Mouse (Mus musculus): ENCODE data around the gene Cacna2d1. TPM values are rescaled to one million over a fixed set of nuclear protein-coding genes. Genes with fewer than 3 reads are reported as not detected.

The Cacna2d1 gene
- polyA plus RNA-seq, 1 experiment = not detected

DNA sequence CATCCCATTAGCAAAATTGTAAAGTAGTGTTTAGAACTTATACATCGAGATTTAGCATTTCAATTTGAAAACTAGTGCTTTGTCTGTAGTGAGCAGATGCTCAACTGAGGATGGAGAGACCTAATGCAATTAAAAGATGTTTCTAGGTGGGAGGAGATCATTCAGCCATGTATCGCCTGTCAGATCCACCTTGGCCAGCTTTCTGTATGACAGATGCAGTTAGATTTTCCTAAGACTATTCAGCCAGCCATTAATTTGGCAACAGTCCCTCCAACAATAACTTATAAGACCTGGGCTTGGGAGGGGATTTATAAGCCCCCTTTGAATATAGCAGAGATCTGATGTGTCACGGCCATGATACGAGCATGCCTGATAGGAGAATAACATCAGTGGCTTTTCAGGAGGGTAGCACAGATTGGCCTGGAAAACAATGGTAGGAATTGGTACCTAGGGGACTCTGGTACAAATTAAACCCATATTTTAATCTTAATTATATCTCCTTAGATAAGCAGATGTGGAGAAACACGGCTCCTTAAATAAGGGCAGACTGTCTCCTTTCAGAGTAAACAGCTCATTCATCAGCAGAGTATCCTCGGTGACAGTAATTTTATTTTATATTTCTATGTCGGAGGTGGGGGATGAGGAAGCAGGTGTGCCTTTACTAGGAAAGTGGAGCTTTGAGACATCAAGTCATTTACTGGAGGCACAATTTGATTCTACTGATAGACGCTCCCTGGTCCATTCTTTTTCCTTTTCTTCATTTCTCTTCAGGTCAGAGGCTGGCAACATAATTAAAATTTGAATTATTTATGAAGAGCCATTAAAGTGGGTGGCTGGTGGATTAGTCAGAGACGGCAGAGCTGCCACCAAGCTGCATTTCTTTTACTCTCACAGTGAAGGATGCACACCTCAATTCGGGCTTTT lies 152.8 kb downstream of the Cacna2d1 start:
- no peaks in the 10 kb centered on the region for H3K4me1 ChIP-seq
- no peak overlapping the region for H3K4me3 ChIP-seq (replicated peaks)
- no peaks in the 10 kb centered on the region for H3K36me3 ChIP-seq (replicated peaks; ENCODE audit: low read length)
- H3K9me3 ChIP-seq = no peaks in the 10 kb centered on the region
- no peak for TF ChIP-seq GATA1 (IDR thresholded peaks at IDR 0.05; ENCODE audit: borderline replicate concordance, low read length)
- TF ChIP-seq FLI1 (IDR thresholded peaks at IDR 0.05; ENCODE audit: low read length) = no peak
- H3K27me3 ChIP-seq (replicated peaks) = no peaks in the 10 kb centered on the region

DNA sequence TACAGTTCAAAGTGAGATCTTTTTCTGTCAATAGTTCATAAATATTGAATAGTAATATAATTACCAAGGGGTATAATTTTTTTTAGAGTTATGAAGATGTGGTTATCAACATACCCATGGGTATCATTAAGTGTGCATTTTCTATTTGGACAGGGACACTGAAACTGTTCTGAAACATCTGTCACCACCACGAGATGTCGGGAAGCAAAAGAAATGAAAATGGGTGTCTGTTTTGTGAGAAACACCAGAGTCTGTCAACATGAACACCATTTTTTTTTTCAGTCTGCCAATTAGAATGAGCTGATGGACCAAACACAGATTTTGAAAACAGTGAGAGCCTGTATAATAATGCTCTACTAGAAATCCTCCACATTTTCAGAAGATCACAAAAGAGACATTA lies 153.5 kb downstream of the Cacna2d1 start:
- TF ChIP-seq FLI1 (IDR thresholded peaks at IDR 0.05; ENCODE audit: low read length) (no peak), GATA1 (IDR thresholded peaks at IDR 0.05; ENCODE audit: borderline replicate concordance, low read length) (no peak)
- Histone ChIP-seq H3K36me3 (replicated peaks; ENCODE audit: low read length) (no peaks in the 10 kb centered on the region), H3K9me3 (no peaks in the 10 kb centered on the region), H3K4me3 (replicated peaks) (no peak overlapping the region), H3K4me1 (no peaks in the 10 kb centered on the region), H3K27me3 (replicated peaks) (no peaks in the 10 kb centered on the region)

DNA sequence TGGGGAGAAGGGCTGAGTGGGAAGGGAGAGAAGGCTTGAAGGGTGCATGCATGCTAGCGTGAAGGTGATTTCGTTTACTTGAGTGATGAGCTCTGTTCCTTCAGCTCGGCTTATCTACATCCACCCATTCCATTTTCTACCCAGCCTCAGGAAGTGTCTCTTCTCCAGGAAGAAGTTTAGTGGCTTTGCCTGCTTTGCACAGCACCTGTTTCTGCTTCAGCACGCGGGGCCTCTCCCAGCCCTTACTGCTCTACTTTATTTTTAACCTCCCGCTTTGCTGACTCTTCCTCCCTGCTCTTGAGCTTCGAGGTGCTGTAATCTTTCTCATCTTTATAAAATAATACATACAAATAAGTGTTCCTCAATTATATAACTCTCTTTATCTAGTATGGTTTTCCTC lies 158.0 kb downstream of the Cacna2d1 start:
- no peaks in the 10 kb centered on the region for H3K36me3 ChIP-seq (replicated peaks; ENCODE audit: low read length)

DNA sequence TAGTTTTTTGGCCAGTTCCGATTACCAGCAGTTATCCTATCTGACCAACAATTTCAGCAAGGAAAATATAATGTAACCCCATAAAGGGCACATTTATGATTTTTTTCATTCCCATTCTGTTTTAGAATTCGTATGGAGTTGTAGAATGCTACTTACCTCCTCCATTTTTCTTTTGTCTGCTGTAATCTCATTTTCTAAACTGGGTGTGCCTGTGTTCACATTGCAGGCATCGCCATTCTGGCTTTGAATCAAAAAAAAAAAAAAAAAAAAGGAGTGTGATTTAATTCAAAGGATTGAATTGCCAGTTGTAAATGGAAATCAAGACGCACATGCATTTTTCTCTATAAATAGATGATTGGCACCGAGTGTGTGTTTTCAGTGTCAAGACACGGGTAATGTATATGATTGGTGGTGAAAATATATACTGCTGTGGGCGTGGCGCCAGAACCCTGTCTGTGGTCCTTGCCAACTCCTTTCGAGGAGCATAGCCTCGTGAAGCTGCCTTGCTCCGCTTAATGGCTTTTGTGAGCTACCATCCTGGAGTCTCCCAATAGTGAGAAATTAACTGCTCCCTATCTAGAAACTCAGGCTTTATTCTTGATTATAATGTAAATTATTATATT lies 158.7 kb downstream of the Cacna2d1 start:
- H3K4me1 ChIP-seq = no peaks in the 10 kb centered on the region
- H3K4me3 ChIP-seq (replicated peaks) = no peak overlapping the region
- no peaks in the 10 kb centered on the region for H3K9me3 ChIP-seq
- TF ChIP-seq FLI1 (IDR thresholded peaks at IDR 0.05; ENCODE audit: low read length) (no peak), GATA1 (IDR thresholded peaks at IDR 0.05; ENCODE audit: borderline replicate concordance, low read length) (no peak)
- no peaks in the 10 kb centered on the region for H3K36me3 ChIP-seq (replicated peaks; ENCODE audit: low read length)
- H3K27me3 ChIP-seq (replicated peaks) = no peaks in the 10 kb centered on the region

More for the DNA sequence above, 158.0 kb downstream of the Cacna2d1 start:
- Histone ChIP-seq H3K4me3 (replicated peaks) (no peak overlapping the region), H3K27me3 (replicated peaks) (no peaks in the 10 kb centered on the region), H3K9me3 (no peaks in the 10 kb centered on the region), H3K4me1 (no peaks in the 10 kb centered on the region)
- TF ChIP-seq FLI1 (IDR thresholded peaks at IDR 0.05; ENCODE audit: low read length) = no peak
- no peak for TF ChIP-seq GATA1 (IDR thresholded peaks at IDR 0.05; ENCODE audit: borderline replicate concordance, low read length)

DNA sequence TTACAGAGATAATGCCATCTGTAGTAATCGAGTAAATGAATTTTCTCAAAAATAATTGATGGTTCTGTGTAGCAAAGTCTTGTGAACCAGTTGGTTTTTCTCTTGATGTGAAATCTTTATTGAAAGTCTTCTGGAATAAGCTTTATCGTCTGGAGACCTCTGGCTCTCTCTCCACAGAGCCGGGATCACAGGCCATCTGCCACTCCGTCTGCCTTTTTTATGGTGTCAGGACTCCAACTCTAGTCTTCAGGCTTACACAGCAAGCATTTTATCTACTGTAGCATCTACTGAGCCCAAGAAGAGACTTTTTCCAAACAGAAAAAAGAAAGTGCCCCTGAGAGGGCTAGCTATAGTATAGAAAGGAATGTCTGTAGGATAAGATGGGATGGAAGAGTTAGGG lies 160.9 kb downstream of the Cacna2d1 start:
- Histone ChIP-seq H3K4me3 (replicated peaks) (no peak overlapping the region), H3K9me3 (no peaks in the 10 kb centered on the region), H3K4me1 (no peaks in the 10 kb centered on the region), H3K36me3 (replicated peaks; ENCODE audit: low read length) (no peaks in the 10 kb centered on the region), H3K27me3 (replicated peaks) (no peaks in the 10 kb centered on the region)
- TF ChIP-seq GATA1 (IDR thresholded peaks at IDR 0.05; ENCODE audit: borderline replicate concordance, low read length) = no peak
- TF ChIP-seq FLI1 (IDR thresholded peaks at IDR 0.05; ENCODE audit: low read length) = no peak

DNA sequence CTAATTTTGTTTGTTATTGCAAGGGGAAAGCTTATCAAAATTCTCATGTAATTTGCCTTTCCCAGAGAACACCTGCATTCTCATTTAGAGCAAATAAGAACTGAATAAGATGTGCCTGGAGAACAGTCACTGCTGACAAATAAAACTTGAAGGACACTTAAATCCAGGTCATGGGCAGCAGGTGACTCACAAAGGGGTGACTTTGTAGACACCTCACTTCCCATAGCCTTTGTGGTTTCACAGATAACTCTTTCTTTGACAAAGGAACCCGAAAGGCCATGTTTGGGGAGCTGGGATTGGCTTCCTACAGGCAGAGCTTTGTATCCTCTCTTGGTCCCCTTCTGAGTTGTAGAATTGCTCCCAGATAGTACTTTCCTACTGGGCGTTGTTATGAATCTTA lies 164.3 kb downstream of the Cacna2d1 start:
- Histone ChIP-seq H3K4me1 (no peaks in the 10 kb centered on the region), H3K27me3 (replicated peaks) (no peaks in the 10 kb centered on the region), H3K9me3 (no peaks in the 10 kb centered on the region), H3K36me3 (replicated peaks; ENCODE audit: low read length) (no peaks in the 10 kb centered on the region), H3K4me3 (replicated peaks) (no peak overlapping the region)
- TF ChIP-seq GATA1 (IDR thresholded peaks at IDR 0.05; ENCODE audit: borderline replicate concordance, low read length) (no peak), FLI1 (IDR thresholded peaks at IDR 0.05; ENCODE audit: low read length) (no peak)

DNA sequence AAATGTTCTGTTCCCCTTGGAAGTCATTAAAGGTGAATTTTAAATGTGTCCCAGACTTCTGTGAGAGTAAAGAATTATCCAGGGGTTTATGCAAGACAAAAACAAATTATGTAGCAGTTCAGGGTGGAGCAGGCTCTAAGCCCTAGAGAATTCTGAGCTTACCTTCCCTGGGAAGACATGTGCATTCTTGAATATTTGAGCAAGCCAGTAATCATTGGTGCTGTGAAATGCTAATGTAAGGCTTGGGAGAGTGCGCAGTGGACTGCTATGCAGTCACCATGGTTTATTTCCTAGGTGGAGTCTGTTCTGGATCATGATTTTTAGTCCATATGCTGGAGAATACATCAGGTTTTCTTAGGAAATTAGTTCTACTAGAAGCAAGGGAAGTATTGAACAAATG lies 167.3 kb downstream of the Cacna2d1 start:
- H3K4me1 ChIP-seq = no peaks in the 10 kb centered on the region
- H3K36me3 ChIP-seq (replicated peaks; ENCODE audit: low read length) = no peaks in the 10 kb centered on the region
- no peaks in the 10 kb centered on the region for H3K9me3 ChIP-seq
- H3K27me3 ChIP-seq (replicated peaks) = no peaks in the 10 kb centered on the region
- TF ChIP-seq FLI1 (IDR thresholded peaks at IDR 0.05; ENCODE audit: low read length) (no peak), GATA1 (IDR thresholded peaks at IDR 0.05; ENCODE audit: borderline replicate concordance, low read length) (no peak)
- H3K4me3 ChIP-seq (replicated peaks) = no peak overlapping the region

DNA sequence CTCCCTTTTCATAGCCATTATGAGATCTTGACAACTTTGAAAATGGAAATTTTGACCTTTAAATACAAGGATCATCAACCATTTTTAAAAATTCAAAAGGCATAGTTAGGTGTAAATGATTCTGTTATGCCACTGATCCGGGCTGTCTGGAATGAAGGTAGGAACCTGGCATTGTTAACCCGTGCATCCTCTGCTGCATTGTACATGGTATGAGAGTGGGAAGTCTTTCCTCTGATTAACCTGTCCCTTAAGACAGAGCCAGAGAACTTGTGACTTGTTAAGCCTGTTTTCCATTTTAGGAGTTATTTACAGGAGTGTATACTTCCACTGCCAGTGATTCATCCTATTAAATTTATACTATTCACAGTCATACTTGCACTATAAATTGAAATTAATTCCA lies 171.2 kb downstream of the Cacna2d1 start:
- Histone ChIP-seq H3K9me3 (no peaks in the 10 kb centered on the region), H3K27me3 (replicated peaks) (no peaks in the 10 kb centered on the region), H3K4me1 (no peaks in the 10 kb centered on the region), H3K36me3 (replicated peaks; ENCODE audit: low read length) (no peaks in the 10 kb centered on the region), H3K4me3 (replicated peaks) (no peak overlapping the region)
- no peak for TF ChIP-seq GATA1 (IDR thresholded peaks at IDR 0.05; ENCODE audit: borderline replicate concordance, low read length)

DNA sequence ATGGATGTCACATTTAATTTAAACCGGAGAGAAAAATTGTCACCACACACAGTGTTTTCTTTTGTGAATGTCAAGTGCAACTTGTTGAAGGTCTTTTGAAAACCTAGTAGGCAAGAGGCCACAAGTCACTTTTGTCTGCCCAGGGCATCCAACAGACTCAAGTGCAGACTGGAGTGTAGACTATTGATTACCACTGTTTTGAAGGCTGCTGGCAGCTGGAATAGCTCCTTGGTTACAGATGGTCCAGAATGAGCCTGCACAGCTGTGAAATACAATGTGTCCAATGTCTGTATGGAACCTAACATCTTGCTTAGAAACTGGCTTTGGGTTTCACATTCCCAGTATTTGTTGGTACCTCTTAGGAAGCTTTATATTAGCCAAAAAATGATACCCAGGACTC lies 176.2 kb downstream of the Cacna2d1 start:
- H3K27me3 ChIP-seq (replicated peaks) = no peaks in the 10 kb centered on the region
- H3K4me3 ChIP-seq (replicated peaks) = no peak overlapping the region
- no peaks in the 10 kb centered on the region for H3K9me3 ChIP-seq
- TF ChIP-seq GATA1 (IDR thresholded peaks at IDR 0.05; ENCODE audit: borderline replicate concordance, low read length) = no peak
- no peak for TF ChIP-seq FLI1 (IDR thresholded peaks at IDR 0.05; ENCODE audit: low read length)
- no peaks in the 10 kb centered on the region for H3K36me3 ChIP-seq (replicated peaks; ENCODE audit: low read length)
- H3K4me1 ChIP-seq = no peaks in the 10 kb centered on the region

DNA sequence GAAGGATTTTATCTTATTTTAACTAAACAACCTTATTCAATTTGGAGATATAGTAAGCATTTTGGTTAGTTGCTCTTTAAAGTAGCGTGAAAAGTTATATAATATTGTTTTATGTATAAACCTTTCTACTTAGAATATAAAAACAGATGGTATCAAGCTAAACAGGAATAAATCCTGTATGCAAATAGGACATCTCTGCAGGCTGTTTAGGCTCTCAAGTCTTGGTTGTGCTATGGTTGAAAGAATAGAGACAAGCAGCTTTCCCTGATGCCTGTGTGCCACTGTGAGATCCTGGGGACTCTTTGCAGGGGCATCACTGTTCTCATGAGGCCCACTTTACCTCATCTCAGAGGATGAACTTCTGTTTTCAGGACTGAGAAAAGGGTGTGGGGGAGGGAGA lies 179.4 kb downstream of the Cacna2d1 start:
- H3K27me3 ChIP-seq (replicated peaks) = no peaks in the 10 kb centered on the region
- TF ChIP-seq FLI1 (IDR thresholded peaks at IDR 0.05; ENCODE audit: low read length) (no peak), GATA1 (IDR thresholded peaks at IDR 0.05; ENCODE audit: borderline replicate concordance, low read length) (no peak)

More for the DNA sequence above, 179.4 kb downstream of the Cacna2d1 start:
- Histone ChIP-seq H3K9me3 (no peaks in the 10 kb centered on the region), H3K4me3 (replicated peaks) (no peak overlapping the region), H3K4me1 (no peaks in the 10 kb centered on the region), H3K36me3 (replicated peaks; ENCODE audit: low read length) (no peaks in the 10 kb centered on the region)

Measured in megakaryocyte, embryonic 14.5 days (primary cell).